Mouse (Mus musculus): ENCODE results near the gene Capza2.

Capza2 gene

GRCm38 (mm10) chr6:17635615-17636284 is at the start of gene Capza2:
TSS of gene Capza2 (plus strand) at chr6:17636234.
- in situ Hi-C loops (cut with MboI, MseI): loop anchor here (25.0 kb wide), 1 partner anchor 1848 kb away; no protein-coding TSS in a partner anchor

DNA sequence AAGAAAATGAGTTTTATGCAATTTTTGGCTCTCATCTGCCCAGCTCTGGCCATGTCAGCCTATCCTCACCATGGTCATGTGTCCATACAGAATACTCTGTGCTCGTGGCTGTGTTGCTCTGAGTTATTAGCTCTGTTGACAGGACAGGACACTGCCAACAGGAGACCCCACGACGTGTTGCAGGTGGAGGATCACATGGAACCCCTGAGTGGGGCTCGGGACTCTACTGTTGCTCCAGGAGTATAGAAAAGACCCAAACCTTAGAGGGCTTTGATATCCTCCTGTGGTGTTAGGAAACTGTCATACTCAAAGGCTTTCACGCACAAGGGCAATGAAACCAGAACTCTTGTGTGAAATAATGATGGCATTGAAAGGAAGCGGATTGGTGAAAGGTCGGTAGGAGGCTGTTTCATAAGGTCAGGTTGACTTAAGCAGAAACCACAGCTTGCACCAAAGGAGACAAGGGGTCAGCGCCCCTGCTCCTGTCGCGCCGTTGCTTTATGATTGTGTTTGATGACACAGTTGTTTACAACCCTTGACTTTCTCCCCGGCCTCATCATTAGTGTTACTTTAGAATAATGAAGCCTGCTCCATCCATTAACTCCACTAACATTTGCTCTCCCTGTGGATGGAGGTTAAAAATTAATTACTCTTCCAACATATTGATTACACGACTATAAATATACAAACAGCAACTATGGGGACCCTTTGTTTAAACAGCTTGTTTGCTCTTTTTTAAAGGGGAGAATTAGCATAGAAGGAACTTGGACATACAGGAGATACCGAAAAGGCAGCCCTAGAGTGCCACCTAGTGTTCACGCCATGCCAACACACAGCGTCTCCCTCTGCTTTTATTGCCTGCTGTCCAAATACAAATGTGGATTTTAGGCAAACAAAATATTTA is 46.7 kb upstream of the Capza2 start:
- in situ Hi-C loops (cut with MboI, MseI): loop anchor here (25.0 kb wide), 1 partner anchor 227 kb away; no protein-coding TSS in a partner anchor

DNA sequence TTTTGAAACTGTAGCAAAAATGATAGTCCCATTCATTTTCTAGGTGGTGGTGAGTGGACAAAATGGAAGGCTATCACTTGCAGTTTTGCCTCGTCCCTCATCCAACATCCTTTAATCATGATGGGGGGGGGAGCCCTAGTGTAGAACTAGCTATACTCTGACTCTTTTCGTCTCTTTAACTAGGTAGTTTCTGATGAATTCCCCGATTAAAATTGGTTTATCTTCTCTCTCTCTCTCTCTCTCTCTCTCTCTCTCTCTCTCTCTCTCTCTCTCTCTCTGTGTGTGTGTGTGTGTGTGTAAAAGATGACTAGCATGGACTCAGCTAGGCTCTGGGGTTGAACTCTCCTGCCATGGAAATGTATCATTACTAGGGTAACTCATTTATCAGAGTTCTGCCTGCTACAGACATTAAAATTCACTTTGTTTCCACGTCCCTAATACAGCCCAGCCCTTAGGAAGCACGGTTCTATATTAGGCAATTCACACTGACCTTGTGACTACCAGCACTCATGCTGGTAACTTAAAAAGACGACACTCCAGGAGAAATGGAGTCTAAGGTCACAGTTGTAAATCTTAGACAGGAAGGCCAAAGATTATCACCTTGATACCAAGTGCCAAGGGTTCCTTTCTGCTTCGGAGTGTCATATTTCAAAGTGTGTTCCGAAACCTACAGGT is 45.9 kb upstream of the Capza2 start:
- in situ Hi-C loops (cut with MboI, MseI): loop anchor here (25.0 kb wide), 1 partner anchor 228 kb away; no protein-coding TSS in a partner anchor

- in situ Hi-C loops (cut with MboI, MseI): loop anchor here (25.0 kb wide), 1 partner anchor 232 kb away; no protein-coding TSS in a partner anchor
Measured at GRCm38 (mm10) chr6:17593971-17594370, 42.1 kb upstream of the Capza2 start.

GRCm38 (mm10) chr6:17595712-17596462 is 40.1 kb upstream of the Capza2 start:
- in situ Hi-C loops (cut with MboI, MseI): loop anchor here (25.0 kb wide), 1 partner anchor 234 kb away; no protein-coding TSS in a partner anchor

GRCm38 (mm10) chr6:17599373-17599772 is 36.7 kb upstream of the Capza2 start:
- in situ Hi-C loops (cut with MboI, MseI): loop anchor here (25.0 kb wide), 1 partner anchor 237 kb away; no protein-coding TSS in a partner anchor

DNA sequence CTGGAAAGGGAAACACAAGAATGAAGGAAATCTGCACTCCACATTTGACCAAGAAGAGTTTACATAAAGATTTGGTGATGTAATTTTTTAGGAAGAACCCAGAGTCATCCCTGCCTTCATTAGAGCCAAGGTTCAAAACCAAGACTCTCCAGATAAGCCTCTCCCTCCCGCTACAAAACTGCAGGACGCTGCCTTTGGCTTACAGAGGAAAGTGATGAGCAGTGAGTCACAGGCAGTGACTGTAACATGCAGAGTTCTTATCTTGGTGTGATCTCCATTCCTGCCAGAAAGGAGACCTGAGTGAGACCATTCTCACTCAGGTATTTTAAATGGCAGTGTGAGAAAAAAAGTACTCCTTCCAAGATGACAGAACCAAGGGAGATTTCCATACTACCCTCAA is 34.5 kb upstream of the Capza2 start:
- in situ Hi-C loops (cut with MboI, MseI): no loop called here

DNA sequence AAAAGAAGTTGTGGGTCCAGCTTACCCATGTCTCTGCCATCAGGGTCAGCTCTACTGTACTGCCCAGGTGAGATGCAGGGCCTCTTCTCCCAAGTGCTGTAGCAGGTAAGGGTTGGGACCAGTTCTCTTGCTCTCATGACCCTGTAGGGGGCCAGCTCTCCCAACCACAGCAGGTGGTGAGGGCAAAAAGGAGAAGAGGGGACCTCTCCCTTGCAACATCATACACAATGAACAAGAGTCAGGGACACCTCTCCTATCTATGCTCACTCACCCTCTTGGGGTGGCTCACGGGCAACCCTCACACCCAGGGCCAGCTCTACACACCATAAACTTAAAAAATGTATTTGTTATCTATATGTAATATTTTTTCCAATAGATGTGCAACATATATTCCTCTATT is 29.1 kb upstream of the Capza2 start:
- in situ Hi-C loops (cut with MboI, MseI): no loop called here

- in situ Hi-C loops (cut with MboI, MseI): no loop called here
Measured at GRCm38 (mm10) chr6:17611352-17612010, 24.6 kb upstream of the Capza2 start.

GRCm38 (mm10) chr6:17612652-17613051 is 23.4 kb upstream of the Capza2 start:
- in situ Hi-C loops (cut with MboI, MseI): no loop called here

GRCm38 (mm10) chr6:17620823-17621222 is 15.2 kb upstream of the Capza2 start:
- in situ Hi-C loops (cut with MboI, MseI): no loop called here

- in situ Hi-C loops (cut with MboI, MseI): no loop called here
Measured at GRCm38 (mm10) chr6:17621436-17621835, 14.6 kb upstream of the Capza2 start.

- in situ Hi-C loops (cut with MboI, MseI): loop anchor here (25.0 kb wide), 1 partner anchor 1842 kb away; no protein-coding TSS in a partner anchor
Measured at GRCm38 (mm10) chr6:17628701-17629455, 7.2 kb upstream of the Capza2 start.

DNA sequence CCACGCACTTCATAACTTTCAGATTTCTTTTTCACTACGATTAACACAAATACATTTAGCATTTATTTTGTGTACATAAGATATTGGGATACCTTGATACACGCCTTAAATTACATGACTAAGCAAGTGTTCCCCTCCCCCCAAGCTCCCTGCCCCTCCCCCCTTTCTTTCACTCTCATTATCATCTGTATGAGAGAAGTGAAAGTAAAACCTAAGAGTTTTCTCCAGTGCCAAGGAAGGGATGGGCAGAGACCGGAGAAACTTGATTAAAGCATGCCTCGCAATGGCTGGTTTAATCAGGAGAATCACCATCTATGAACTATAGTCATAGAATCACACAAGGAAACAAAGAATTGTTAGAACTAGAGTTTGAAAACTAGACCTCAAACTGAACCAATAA is 6.3 kb upstream of the Capza2 start:
- in situ Hi-C loops (cut with MboI, MseI): loop anchor here (25.0 kb wide), 1 partner anchor 1842 kb away; no protein-coding TSS in a partner anchor

GRCm38 (mm10) chr6:17631611-17632010 is 4.4 kb upstream of the Capza2 start:
- in situ Hi-C loops (cut with MboI, MseI): loop anchor here (25.0 kb wide), 1 partner anchor 1844 kb away; no protein-coding TSS in a partner anchor

GRCm38 (mm10) chr6:17633819-17634218 is 2.2 kb upstream of the Capza2 start:
- in situ Hi-C loops (cut with MboI, MseI): loop anchor here (25.0 kb wide), 1 partner anchor 1847 kb away; no protein-coding TSS in a partner anchor

- in situ Hi-C loops (cut with MboI, MseI): loop anchor here (25.0 kb wide), 1 partner anchor 1848 kb away; no protein-coding TSS in a partner anchor
Measured at GRCm38 (mm10) chr6:17634992-17635391, 1.0 kb upstream of the Capza2 start.

DNA sequence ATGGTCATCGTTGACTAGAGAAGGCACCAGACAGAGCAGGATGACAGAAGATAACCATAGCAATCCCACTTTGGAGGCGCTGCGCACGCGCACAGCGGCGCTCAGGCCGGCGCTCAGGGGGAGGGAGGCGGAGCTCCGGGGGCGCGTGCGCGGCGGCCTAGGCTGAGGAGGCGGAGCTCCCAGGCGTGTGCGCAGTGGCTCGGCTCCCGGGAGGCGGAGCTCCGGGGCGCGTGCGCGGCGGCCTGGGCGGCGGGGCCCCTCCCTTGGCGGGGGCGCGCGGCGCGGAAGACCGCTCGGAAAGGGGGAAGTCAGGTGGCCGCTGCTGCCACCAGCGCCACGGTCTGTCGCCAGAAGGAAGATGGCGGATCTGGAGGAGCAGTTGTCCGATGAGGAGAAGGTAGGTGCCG is 733 bp downstream of the Capza2 start:
- in situ Hi-C loops (cut with MboI, MseI): loop anchor here (25.0 kb wide), 1 partner anchor 1849 kb away; no protein-coding TSS in a partner anchor
